Mouse (Mus musculus) myocyte (in vitro differentiated cells): ENCODE results near the gene Rbm8a. TPM values are rescaled to one million over a fixed set of nuclear protein-coding genes. Genes with fewer than 3 reads are reported as not detected.
A peak's percentile ranks its signal among the peaks of the same experiment; 100 is the strongest.

ENCODE experiments used
- H3K27me3 ChIP-seq: one replicate; pipeline ENCODE4 v1.6.1; 2011; ENCODE audit not compliant: control insufficient read depth, insufficient read depth, insufficient read length
- H3K36me3 ChIP-seq: one replicate; pipeline ENCODE4 v1.6.1; 2011; ENCODE audit not compliant: control insufficient read depth, insufficient read depth
- H3K4me2 ChIP-seq: one replicate; pipeline ENCODE4 v1.6.1; 2011; ENCODE audit warnings: low read depth, control low read depth
- H3K4me3 ChIP-seq: one replicate; pipeline ENCODE4 v1.5.1; 2011; ENCODE audit warnings: mild to moderate bottlenecking, control low read depth, moderate library complexity
- H3K79me2 ChIP-seq: one replicate; pipeline ENCODE4 v1.6.1; 2011; ENCODE audit not compliant: control insufficient read depth, insufficient read depth
- H3ac ChIP-seq: one replicate; pipeline ENCODE4 v1.6.1; 2011; ENCODE audit not compliant: control insufficient read depth, insufficient read length
- CEBPB ChIP-seq: IDR thresholded peaks from 2 replicates; pipeline ENCODE4 v1.6.1; 2011; ENCODE audit warnings: mild to moderate bottlenecking, moderate library complexity; ENCODE audit not compliant: poor library complexity, insufficient read depth, severe bottlenecking
- E2F4 ChIP-seq: IDR thresholded peaks from one replicate; pipeline ENCODE4 v1.6.1; 2011; ENCODE audit warnings: mild to moderate bottlenecking, control low read depth, moderate library complexity; ENCODE audit not compliant: insufficient read depth
- MAX ChIP-seq: IDR thresholded peaks from one replicate; pipeline ENCODE4 v1.6.1; 2011; ENCODE audit warnings: low read depth, mild to moderate bottlenecking, control low read depth
- MYOD1 ChIP-seq, 3 experiments: IDR thresholded peaks; one replicate each; pipeline ENCODE4 v1.6.1; 2011; ENCODE audit warnings: control low read depth in 2 of 3, low read depth in 2 of 3, mild to moderate bottlenecking in 2 of 3, moderate library complexity in 1 of 3; ENCODE audit not compliant: insufficient read length in 2 of 3, control insufficient read depth in 1 of 3
- MYOG ChIP-seq, 3 experiments: IDR thresholded peaks; one replicate each; pipeline ENCODE4 v1.6.1; 2011; ENCODE audit warnings: control low read depth in 2 of 3, low read depth in 2 of 3, mild to moderate bottlenecking in 2 of 3; ENCODE audit not compliant: insufficient read length in 2 of 3, control insufficient read depth in 1 of 3, insufficient read depth in 1 of 3
- POLR2A ChIP-seq: IDR thresholded peaks from one replicate; pipeline ENCODE4 v1.6.1; 2011; ENCODE audit warnings: low read depth, mild to moderate bottlenecking, control low read depth, moderate library complexity; ENCODE audit not compliant: insufficient read length
- POLR2AphosphoS2 ChIP-seq: IDR thresholded peaks from one replicate; pipeline ENCODE4 v1.6.1; 2011; ENCODE audit warnings: low read depth, control low read depth; ENCODE audit not compliant: insufficient read length
- REST ChIP-seq: IDR thresholded peaks from one replicate; pipeline ENCODE4 v1.6.1; 2011; ENCODE audit warnings: mild to moderate bottlenecking, control low read depth, moderate library complexity; ENCODE audit not compliant: insufficient read depth, insufficient read length
- SRF ChIP-seq: IDR thresholded peaks from one replicate; pipeline ENCODE4 v1.6.1; 2011; ENCODE audit warnings: low read depth; ENCODE audit not compliant: control insufficient read depth, insufficient read length
- TCF12 ChIP-seq: IDR thresholded peaks from one replicate; pipeline ENCODE4 v1.6.1; 2011; ENCODE audit warnings: mild to moderate bottlenecking, control low read depth; ENCODE audit not compliant: poor library complexity, insufficient read depth, severe bottlenecking
- TCF3 ChIP-seq: IDR thresholded peaks from one replicate; pipeline ENCODE4 v1.6.1; 2011; ENCODE audit warnings: low read depth, control low read depth; ENCODE audit not compliant: insufficient read length
- USF1 ChIP-seq: IDR thresholded peaks from one replicate; pipeline ENCODE4 v1.6.1; 2011; ENCODE audit warnings: low read depth, mild to moderate bottlenecking, control low read depth, moderate library complexity
- polyA plus RNA-seq: library from polyadenylated mRNA; unstranded; fragments of >200 nt; fragmentation: generic; extraction: Trizol; gene quantifications from one replicate; pipeline ENCODE4 v1.2.1, GENCODE M21; 2012; ENCODE audit warnings: missing spikeins

Gene Rbm8a
- polyA plus RNA-seq, 1 experiment = 68.4 TPM

GRCm38 (mm10) chr3:96636448-96636847 is 6.7 kb downstream of the Rbm8a start:
- H3ac ChIP-seq = peak overlapping the region; percentile 41
- H3K4me3 ChIP-seq = peak overlapping the region; percentile 62
- peak overlapping the region; percentile 79 for H3K4me2 ChIP-seq
- no peaks in the 10 kb centered on the region for H3K27me3 ChIP-seq
- H3K36me3 ChIP-seq = peaks cover 10% of the 10 kb centered on the region
- H3K79me2 ChIP-seq = peaks cover 5% of the 10 kb centered on the region
- no peak for TF ChIP-seq TCF3
- no peak for TF ChIP-seq MYOG (IDR thresholded peaks at IDR 0.05; ENCODE audit: control insufficient read depth in 1 of 3, insufficient read depth in 1 of 3, insufficient read length in 2 of 3, low read depth in 2 of 3)

GRCm38 (mm10) chr3:96639219-96639618 is 9.5 kb downstream of the Rbm8a start:
- TF ChIP-seq TCF3 = no peak
- TF ChIP-seq CEBPB = no peak
- TF ChIP-seq SRF = no peak
- no peak for TF ChIP-seq POLR2A
- TF ChIP-seq TCF12 = no peak
- TF ChIP-seq MYOG (IDR thresholded peaks at IDR 0.05; ENCODE audit: control insufficient read depth in 1 of 3, insufficient read depth in 1 of 3, insufficient read length in 2 of 3, low read depth in 2 of 3) = no peak
- TF ChIP-seq POLR2AphosphoS2 = no peak
- TF ChIP-seq E2F4 = no peak
- TF ChIP-seq USF1 = no peak
- no peak for TF ChIP-seq MYOD1 (IDR thresholded peaks at IDR 0.05; ENCODE audit: control insufficient read depth in 1 of 3, insufficient read length in 2 of 3, low read depth in 2 of 3)
- no peak for TF ChIP-seq REST
- no peak for TF ChIP-seq MAX
- Histone ChIP-seq H3K4me3 (no peak overlapping the region), H3K4me2 (no peak overlapping the region), H3K36me3 (peaks cover 8% of the 10 kb centered on the region), H3K27me3 (no peaks in the 10 kb centered on the region), H3ac (no peak overlapping the region), H3K79me2 (no peaks in the 10 kb centered on the region)

- Histone ChIP-seq H3K4me3 (no peak within 1 kb of the TSS), H3K27me3 (no peaks in the 10 kb centered on the region), H3ac (no peak within 1 kb of the TSS), H3K79me2 (no peaks in the 10 kb centered on the region), H3K4me2 (peak within 1 kb of the TSS; percentile 34), H3K36me3 (peaks cover 12% of the 10 kb centered on the region)
- TF ChIP-seq TCF12 = no peak
- no peak for TF ChIP-seq TCF3
- no peak for TF ChIP-seq CEBPB
- no peak for TF ChIP-seq USF1
- TF ChIP-seq SRF = no peak
- no peak for TF ChIP-seq POLR2AphosphoS2
- TF ChIP-seq REST = no peak
- no peak for TF ChIP-seq POLR2A
- TF ChIP-seq MYOD1 (IDR thresholded peaks at IDR 0.05; ENCODE audit: control insufficient read depth in 1 of 3, insufficient read length in 2 of 3, low read depth in 2 of 3) = no peak
- TF ChIP-seq MAX = no peak
- no peak for TF ChIP-seq E2F4
- no peak for TF ChIP-seq MYOG (IDR thresholded peaks at IDR 0.05; ENCODE audit: control insufficient read depth in 1 of 3, insufficient read depth in 1 of 3, insufficient read length in 2 of 3, low read depth in 2 of 3)
Measured at GRCm38 (mm10) chr3:96645018-96645649, 15.4 kb downstream of the Rbm8a start, which contains the start of gene Itga10. Gene Itga10, plus strand, starts transcription at chr3:96645584.

GRCm38 (mm10) chr3:96647365-96647764 is 17.6 kb downstream of the Rbm8a start:
- H3ac ChIP-seq = no peak overlapping the region
- H3K4me2 ChIP-seq = no peak overlapping the region
- H3K36me3 ChIP-seq = peaks cover 7% of the 10 kb centered on the region
- H3K79me2 ChIP-seq = no peaks in the 10 kb centered on the region
- no peak overlapping the region for H3K4me3 ChIP-seq
- H3K27me3 ChIP-seq = no peaks in the 10 kb centered on the region
- no peak for TF ChIP-seq MYOG (IDR thresholded peaks at IDR 0.05; ENCODE audit: control insufficient read depth in 1 of 3, insufficient read depth in 1 of 3, insufficient read length in 2 of 3, low read depth in 2 of 3)
- TF ChIP-seq USF1 = no peak
- TF ChIP-seq MYOD1 (IDR thresholded peaks at IDR 0.05; ENCODE audit: control insufficient read depth in 1 of 3, insufficient read length in 2 of 3, low read depth in 2 of 3) = no peak
- TF ChIP-seq REST = no peak
- TF ChIP-seq E2F4 = no peak
- no peak for TF ChIP-seq CEBPB
- no peak for TF ChIP-seq POLR2AphosphoS2
- no peak for TF ChIP-seq SRF
- TF ChIP-seq POLR2A = no peak
- TF ChIP-seq TCF3 = no peak
- TF ChIP-seq MAX = no peak

GRCm38 (mm10) chr3:96660901-96661300 is 31.2 kb downstream of the Rbm8a start:
- Histone ChIP-seq H3K36me3 (no peaks in the 10 kb centered on the region), H3K79me2 (no peaks in the 10 kb centered on the region), H3ac (no peak overlapping the region), H3K4me3 (no peak overlapping the region), H3K4me2 (no peak overlapping the region), H3K27me3 (no peaks in the 10 kb centered on the region)
- TF ChIP-seq MAX (no peak), POLR2A (no peak), MYOD1 (IDR thresholded peaks at IDR 0.05; ENCODE audit: control insufficient read depth in 1 of 3, insufficient read length in 2 of 3, low read depth in 2 of 3) (no peak), MYOG (IDR thresholded peaks at IDR 0.05; ENCODE audit: control insufficient read depth in 1 of 3, insufficient read depth in 1 of 3, insufficient read length in 2 of 3, low read depth in 2 of 3) (no peak), TCF3 (no peak), CEBPB (no peak), TCF12 (no peak), USF1 (no peak), SRF (no peak), E2F4 (no peak), REST (no peak), POLR2AphosphoS2 (no peak)
